Mouse (Mus musculus) heart, embryonic 16.5 days (tissue): ENCODE results near the gene Myrip. TPM values are rescaled to one million over a fixed set of nuclear protein-coding genes. Genes with fewer than 3 reads are reported as not detected.
A peak's percentile ranks its signal among the peaks of the same experiment; 100 is the strongest.
"Not testable (repeated sequence)": the region's sequence is repeated elsewhere in the genome, so short reads cannot be mapped to it uniquely, and the experiment has no call there.

Experiments
- ATAC-seq: fragments of 200-750 bp; cut with Nextera tagmentation; replicated peaks from 2 replicates; pipeline ENCODE4 v1.8.0; 2017; ENCODE audit warnings: moderate number of reproducible peaks; ENCODE audit not compliant: insufficient read depth, low FRiP score; ENCODE audit errors: extremely low read depth
- H3K27ac ChIP-seq: fragments of 300-500 bp; sonication (generic); 2 replicates; pipeline ENCODE4 v1.5.1; 2014; ENCODE audit warnings: mild to moderate bottlenecking, low read length, control low read depth, moderate library complexity
- H3K27me3 ChIP-seq: fragments of 300-500 bp; sonication (generic); 2 replicates; pipeline ENCODE4 v1.6.1; 2014; ENCODE audit warnings: low read length, mixed read lengths; ENCODE audit not compliant: control insufficient read depth, insufficient read depth
- H3K36me3 ChIP-seq: fragments of 300-500 bp; sonication (generic); 2 replicates; pipeline ENCODE4 v1.6.1; 2014; ENCODE audit not compliant: control insufficient read depth, insufficient read depth
- H3K4me1 ChIP-seq: fragments of 300-500 bp; sonication (generic); 2 replicates; pipeline ENCODE4 v1.6.1; 2014; ENCODE audit warnings: low read length, mixed read lengths; ENCODE audit not compliant: control insufficient read depth, insufficient read depth
- H3K4me2 ChIP-seq: fragments of 300-500 bp; sonication (generic); 2 replicates; pipeline ENCODE4 v1.6.1; 2014; ENCODE audit warnings: low read depth, mild to moderate bottlenecking, control low read depth, low read length
- H3K4me3 ChIP-seq: fragments of 300-500 bp; sonication (generic); 2 replicates; pipeline ENCODE4 v1.5.1; 2014; ENCODE audit warnings: mild to moderate bottlenecking, control low read depth, low read length
- H3K9ac ChIP-seq: fragments of 300-500 bp; sonication (generic); 2 replicates; pipeline ENCODE4 v1.6.1; 2014; ENCODE audit warnings: low read length, control low read depth
- H3K9me3 ChIP-seq: fragments of 300-500 bp; sonication (generic); replicated peaks from 2 replicates; pipeline ENCODE4 v1.6.1; 2016; ENCODE audit warnings: low read length; ENCODE audit not compliant: control insufficient read depth
- WGBS: fragments of 180-500 bp; shearing (Covaris S2); extraction: QIAGEN DNeasy Blood & Tissue Kit; methylation state at CpG from one replicate; pipeline ENCODE4 v1.1.7; 2014; 5-methylcytosine and 5-hydroxymethylcytosine counted together
- polyA plus RNA-seq: library from polyadenylated mRNA; unstranded; fragments of >200 nt; fragmentation: Nextera tagmentation; extraction: Ambion mirVana; gene quantifications from 2 replicates; pipeline ENCODE4 v1.2.1, GENCODE M21; 2015

Gene Myrip
- polyA plus RNA-seq, 1 experiment from 2014 or later = 0.17 TPM

DNA sequence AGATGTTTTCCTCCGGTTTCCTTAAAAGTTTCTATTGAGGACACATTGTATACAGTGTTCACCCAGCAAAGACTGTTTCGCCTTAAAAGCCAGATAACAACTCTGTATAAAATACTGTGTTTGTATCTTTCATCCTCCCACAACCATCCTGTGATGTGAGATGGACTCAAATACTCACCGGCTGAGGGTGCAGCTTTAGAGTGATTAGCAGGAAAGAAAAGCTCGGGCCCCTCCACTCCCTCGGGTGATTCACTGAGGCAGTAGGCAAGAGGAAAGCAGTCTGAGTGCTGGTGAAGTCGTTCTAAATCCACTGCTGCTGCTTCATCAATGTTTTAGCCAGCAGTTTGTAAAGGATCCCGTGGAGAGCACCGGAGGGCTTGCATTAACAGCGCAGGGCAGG lies 93.9 kb downstream of the Myrip start:
- WGBS = 39% methylated on average over 9 of the region's 9 CpGs

DNA sequence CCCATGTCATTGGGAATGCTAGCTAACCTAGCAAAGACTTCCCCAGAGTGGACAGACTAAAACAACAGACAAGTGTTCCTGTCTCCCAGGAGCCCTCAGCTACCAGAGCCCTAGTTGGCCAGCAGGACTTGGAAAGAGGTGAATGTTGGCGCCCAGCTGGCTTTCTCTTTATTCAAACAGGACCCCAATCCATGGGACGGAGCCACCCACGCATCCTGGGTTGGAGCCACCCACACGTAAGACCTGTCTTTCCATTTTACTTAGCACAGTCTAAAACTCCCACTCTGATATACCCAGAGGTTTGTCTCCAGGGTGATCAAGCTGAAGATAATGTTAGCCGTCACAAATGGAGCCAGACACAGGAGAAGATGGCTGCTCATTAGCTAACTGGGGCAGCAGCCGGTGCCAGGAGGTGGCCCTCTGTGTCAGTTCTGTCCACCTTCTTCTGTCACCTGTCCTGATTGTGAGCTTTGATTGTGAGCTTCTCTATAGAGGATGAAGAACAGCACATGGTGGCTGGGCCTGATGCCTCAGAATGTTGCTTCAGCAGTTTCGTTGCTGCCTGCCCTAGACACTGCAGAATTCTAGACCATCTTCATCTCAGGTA lies 95.4 kb downstream of the Myrip start:
- Histone ChIP-seq H3K4me1 (no peaks in the 10 kb centered on the region), H3K9me3 (no peaks in the 10 kb centered on the region), H3K36me3 (no peaks in the 10 kb centered on the region), H3K4me2 (no peak overlapping the region), H3K4me3 (no peak overlapping the region), H3K27ac (no peak overlapping the region), H3K27me3 (peaks cover 2% of the 10 kb centered on the region), H3K9ac (no peak overlapping the region)
- 89% methylated on average over 7 of the region's 7 CpGs for WGBS
- no peak for ATAC-seq

More for the DNA sequence above, 93.9 kb downstream of the Myrip start:
- H3K9me3 ChIP-seq = no peaks in the 10 kb centered on the region
- no peaks in the 10 kb centered on the region for H3K36me3 ChIP-seq
- no peak overlapping the region for H3K4me3 ChIP-seq
- no peak overlapping the region for H3K27ac ChIP-seq
- H3K27me3 ChIP-seq = peaks cover 2% of the 10 kb centered on the region
- H3K4me1 ChIP-seq = no peaks in the 10 kb centered on the region
- no peak overlapping the region for H3K4me2 ChIP-seq
- no peak for ATAC-seq
- H3K9ac ChIP-seq = no peak overlapping the region

DNA sequence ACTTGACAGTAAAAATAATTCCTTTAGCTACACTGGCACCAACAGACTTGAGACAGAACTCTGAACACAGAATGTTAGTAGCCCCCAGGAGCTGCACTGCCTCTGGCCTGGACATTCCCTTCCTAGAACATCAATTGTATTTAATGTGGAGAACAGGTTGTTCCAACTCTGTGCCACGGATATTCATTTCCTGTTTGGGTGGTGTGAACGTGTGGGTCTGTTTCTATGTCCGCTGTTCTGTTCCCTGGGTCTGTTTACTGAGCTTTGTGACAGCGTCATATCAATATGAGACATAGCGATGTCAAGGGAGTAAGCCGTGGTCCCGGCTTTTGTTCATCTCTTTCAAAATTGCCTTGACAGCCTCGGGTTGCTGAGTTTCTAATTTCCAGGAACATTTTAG lies 97.0 kb downstream of the Myrip start:
- Histone ChIP-seq H3K4me3 (no peak overlapping the region), H3K27ac (no peak overlapping the region), H3K4me2 (no peak overlapping the region), H3K36me3 (no peaks in the 10 kb centered on the region), H3K4me1 (peaks cover 11% of the 10 kb centered on the region), H3K27me3 (peaks cover 2% of the 10 kb centered on the region), H3K9me3 (no peaks in the 10 kb centered on the region), H3K9ac (no peak overlapping the region)
- no peak for ATAC-seq
- WGBS = 75% methylated on average over 8 of the region's 8 CpGs

DNA sequence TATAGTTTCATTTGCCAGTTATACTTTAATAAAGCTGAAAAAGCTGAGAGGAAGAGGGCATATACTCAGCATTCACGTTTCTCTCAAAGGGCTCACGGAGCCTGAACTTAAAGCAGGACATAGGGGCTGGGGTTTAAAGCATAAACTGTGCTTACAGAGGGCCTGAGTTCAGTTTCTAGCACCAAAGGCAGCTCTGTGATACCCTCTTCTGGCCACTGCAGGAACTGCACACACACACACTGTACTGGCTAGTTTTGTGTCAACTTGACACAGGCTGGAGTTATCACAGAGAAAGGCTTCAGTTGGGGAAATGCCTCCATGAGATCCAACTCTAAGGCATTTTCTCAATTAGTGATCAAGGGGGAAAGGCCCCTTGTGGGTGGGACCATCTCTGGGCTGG lies 98.2 kb downstream of the Myrip start:
- not testable (repeated sequence) for H3K4me2 ChIP-seq, ATAC-seq, H3K27ac ChIP-seq, H3K9me3 ChIP-seq, H3K4me3 ChIP-seq, H3K27me3 ChIP-seq, H3K9ac ChIP-seq, H3K36me3 ChIP-seq
- H3K4me1 ChIP-seq = peaks cover 12% of the 10 kb centered on the region
- 86% methylated on average over 2 of the region's 2 CpGs for WGBS

DNA sequence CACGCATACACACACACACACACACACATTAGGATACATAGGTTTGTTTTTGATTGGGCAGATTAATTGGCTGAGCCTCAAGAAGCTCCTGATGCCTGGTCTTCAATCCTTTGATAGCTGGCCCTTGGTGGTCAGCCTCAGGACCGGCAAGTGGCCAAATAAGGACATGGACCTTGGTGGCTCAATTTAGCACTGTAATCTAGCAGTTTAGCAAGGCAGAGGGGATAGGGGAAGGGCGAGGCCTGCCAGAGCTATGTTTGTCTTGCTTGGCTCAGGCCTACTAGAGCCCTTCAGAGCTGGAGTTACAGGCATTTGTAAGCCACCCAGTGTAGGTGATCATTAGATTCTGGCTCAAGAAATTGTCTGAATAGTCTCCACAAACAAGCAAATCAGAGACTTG lies 101.1 kb downstream of the Myrip start:
- no peaks in the 10 kb centered on the region for H3K9me3 ChIP-seq
- H3K36me3 ChIP-seq = no peaks in the 10 kb centered on the region
- 53% methylated on average over 3 of the region's 3 CpGs for WGBS
- H3K4me3 ChIP-seq = no peak overlapping the region
- peak; percentile 91 for ATAC-seq
- H3K4me1 ChIP-seq = peaks cover 12% of the 10 kb centered on the region
- H3K9ac ChIP-seq = no peak overlapping the region
- no peak overlapping the region for H3K4me2 ChIP-seq
- H3K27ac ChIP-seq = peak overlapping the region; percentile 70
- no peaks in the 10 kb centered on the region for H3K27me3 ChIP-seq

GRCm38 (mm10) chr9:120403661-120404060 lies 102.3 kb downstream of the Myrip start:
- Histone ChIP-seq H3K36me3 (no peaks in the 10 kb centered on the region), H3K27me3 (no peaks in the 10 kb centered on the region), H3K4me2 (no peak overlapping the region), H3K4me1 (peaks cover 12% of the 10 kb centered on the region), H3K4me3 (no peak overlapping the region), H3K27ac (no peak overlapping the region), H3K9ac (no peak overlapping the region), H3K9me3 (no peaks in the 10 kb centered on the region)
- 48% methylated on average over 5 of the region's 5 CpGs for WGBS
- ATAC-seq = no peak; the same call in 1 of the 2 replicates

DNA sequence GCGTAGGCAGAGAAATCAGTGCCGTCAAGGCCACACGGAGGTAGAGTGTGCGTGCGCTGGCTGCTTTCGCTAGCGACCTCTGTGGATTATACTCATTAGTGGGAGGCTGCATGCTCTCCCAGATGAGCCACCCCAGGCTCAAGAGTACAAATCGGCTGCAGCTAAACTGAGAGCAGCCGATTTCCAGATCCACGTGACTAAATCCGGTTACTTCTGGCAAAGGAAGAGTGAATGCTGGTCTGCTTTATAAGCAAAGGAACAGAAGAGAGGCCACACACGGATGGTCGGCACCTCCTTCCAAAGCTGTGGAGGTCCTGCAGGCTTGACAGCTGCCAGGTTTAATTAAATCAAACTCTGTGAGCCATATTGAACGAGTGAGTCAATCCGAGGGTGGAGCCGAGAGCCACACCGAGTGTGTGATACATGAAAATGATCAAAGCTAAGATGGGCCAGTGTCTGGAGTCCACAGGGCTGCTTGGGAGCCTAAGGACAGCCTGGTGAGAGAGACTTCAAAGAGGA lies 108.4 kb downstream of the Myrip start:
- Histone ChIP-seq H3K27ac (no peak overlapping the region), H3K9me3 (no peaks in the 10 kb centered on the region), H3K9ac (no peak overlapping the region), H3K36me3 (no peaks in the 10 kb centered on the region), H3K4me1 (no peaks in the 10 kb centered on the region), H3K4me2 (no peak overlapping the region), H3K27me3 (peaks cover 8% of the 10 kb centered on the region; the same call in 1 of the 2 replicates), H3K4me3 (no peak overlapping the region)
- WGBS = 81% methylated on average over 17 of the region's 17 CpGs
- no peak for ATAC-seq

- Histone ChIP-seq H3K4me3 (no peak overlapping the region), H3K27ac (no peak overlapping the region), H3K9ac (no peak overlapping the region), H3K4me1 (no peaks in the 10 kb centered on the region), H3K27me3 (peaks cover 8% of the 10 kb centered on the region; the same call in 1 of the 2 replicates), H3K9me3 (no peaks in the 10 kb centered on the region), H3K36me3 (no peaks in the 10 kb centered on the region), H3K4me2 (no peak overlapping the region)
- 16% methylated on average over 5 of the region's 5 CpGs for WGBS
- ATAC-seq = no peak
Observed at GRCm38 (mm10) chr9:120410421-120410820, 109.1 kb downstream of the Myrip start.

DNA sequence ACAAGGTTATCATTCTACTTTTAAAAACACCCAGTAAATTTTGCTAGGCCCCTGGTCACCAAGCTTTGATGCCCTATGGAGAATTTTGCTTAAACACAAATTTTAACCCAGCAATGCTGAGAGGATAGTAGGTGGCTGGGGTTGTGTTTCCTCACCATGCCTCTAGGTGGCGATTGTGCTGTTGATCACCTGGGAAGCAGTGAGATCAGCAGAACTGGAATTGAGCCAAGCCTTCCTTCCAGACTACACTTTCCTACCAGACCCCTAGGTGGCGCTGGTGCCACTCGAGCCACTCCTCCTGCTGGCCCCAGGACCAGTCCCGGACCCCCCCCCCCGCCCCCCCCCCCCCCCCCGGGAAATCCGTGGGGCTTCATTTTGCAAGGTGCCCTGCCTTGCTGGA lies 114.2 kb downstream of the Myrip start:
- H3K4me3 ChIP-seq = no peak overlapping the region
- no peak; the same call in 1 of the 2 replicates for ATAC-seq
- H3K27me3 ChIP-seq = peaks cover 6% of the 10 kb centered on the region; the same call in 1 of the 2 replicates
- H3K36me3 ChIP-seq = no peaks in the 10 kb centered on the region
- no peaks in the 10 kb centered on the region for H3K4me1 ChIP-seq
- H3K9me3 ChIP-seq = no peaks in the 10 kb centered on the region
- no peak overlapping the region for H3K27ac ChIP-seq
- H3K4me2 ChIP-seq = no peak overlapping the region
- WGBS = 4% methylated on average over 4 of the region's 7 CpGs
- no peak overlapping the region for H3K9ac ChIP-seq
